Mouse (Mus musculus) hindbrain, embryonic 16.5 days (tissue): ENCODE measurements at regions not wholly inside any gene's neighbourhood (a gene's known extent, or its start where the extent isn't known, plus 50 kb on each side); places are given as distances from the start of the nearest gene placed in this dataset.
A peak's percentile ranks its signal among the peaks of the same experiment; 100 is the strongest.

ENCODE experiments used
- ATAC-seq: fragments of 200-750 bp; cut with Nextera tagmentation; 2 replicates; pipeline ENCODE4 v1.8.0; 2017; ENCODE audit warnings: moderate TSS enrichment, moderate library complexity
- H3K27ac ChIP-seq: fragments of 300-500 bp; sonication (generic); 2 replicates; pipeline ENCODE4 v1.5.1; 2014; ENCODE audit warnings: low read depth, mild to moderate bottlenecking, control low read depth, low read length, moderate library complexity
- H3K27me3 ChIP-seq: fragments of 300-500 bp; sonication (generic); replicated peaks from 2 replicates; pipeline ENCODE4 v1.6.1; 2014; ENCODE audit warnings: low read length; ENCODE audit not compliant: control insufficient read depth, insufficient read depth
- H3K36me3 ChIP-seq: fragments of 300-500 bp; sonication (generic); 2 replicates; pipeline ENCODE4 v1.6.1; 2014; ENCODE audit warnings: mild to moderate bottlenecking, low read length, moderate library complexity, mixed read lengths; ENCODE audit not compliant: control insufficient read depth, insufficient read depth
- H3K4me1 ChIP-seq: fragments of 300-500 bp; sonication (generic); 2 replicates; pipeline ENCODE4 v1.6.1; 2014; ENCODE audit warnings: low read depth, low read length; ENCODE audit not compliant: control insufficient read depth, insufficient read depth
- H3K4me2 ChIP-seq: fragments of 300-500 bp; sonication (generic); 2 replicates; pipeline ENCODE4 v1.6.1; 2014; ENCODE audit warnings: mild to moderate bottlenecking, low read length, control low read depth, moderate library complexity
- H3K4me3 ChIP-seq: fragments of 300-500 bp; sonication (generic); 2 replicates; pipeline ENCODE4 v1.5.1; 2014; ENCODE audit warnings: mild to moderate bottlenecking, low read length, control low read depth, moderate library complexity
- H3K9ac ChIP-seq: fragments of 300-500 bp; sonication (generic); 2 replicates; pipeline ENCODE4 v1.6.1; 2014; ENCODE audit warnings: low read depth, mild to moderate bottlenecking, control low read depth, low read length, moderate library complexity
- H3K9me3 ChIP-seq: fragments of 300-500 bp; sonication (generic); 2 replicates; pipeline ENCODE4 v1.6.1; 2014; ENCODE audit warnings: mild to moderate bottlenecking, low read length, moderate library complexity; ENCODE audit not compliant: control insufficient read depth
- WGBS: fragments of 180-500 bp; shearing (Covaris S2); extraction: QIAGEN DNeasy Blood & Tissue Kit; methylation state at CpG from one replicate; pipeline ENCODE4 v1.1.7; 2014; 5-methylcytosine and 5-hydroxymethylcytosine counted together

DNA sequence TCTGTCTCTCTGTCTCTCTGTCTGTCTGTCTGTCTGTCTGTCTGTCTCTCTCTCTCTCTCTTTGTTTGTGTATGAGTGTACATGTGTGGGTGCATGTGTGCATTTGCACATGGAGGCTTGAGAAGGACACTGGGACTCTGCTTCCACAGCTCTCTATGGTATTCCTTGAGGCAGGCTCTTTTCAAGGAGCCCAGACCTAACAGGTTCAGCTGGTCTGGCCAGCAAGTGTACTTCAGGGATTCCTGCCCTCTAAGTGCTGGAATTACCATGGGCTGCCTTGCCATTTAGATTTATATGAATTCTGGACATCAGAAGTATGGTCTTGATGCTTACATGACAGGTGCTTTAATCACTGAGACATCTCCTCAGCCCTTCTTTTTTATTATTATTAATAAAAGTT, 274.4 kb downstream of the Tmem38b start:
- Histone ChIP-seq H3K27ac (no peak overlapping the region), H3K4me1 (no peaks in the 10 kb centered on the region), H3K9me3 (no peaks in the 10 kb centered on the region), H3K4me3 (no peak overlapping the region), H3K36me3 (no peaks in the 10 kb centered on the region), H3K9ac (no peak overlapping the region), H3K27me3 (no peaks in the 10 kb centered on the region), H3K4me2 (no peak overlapping the region)
- ATAC-seq: no peak

DNA sequence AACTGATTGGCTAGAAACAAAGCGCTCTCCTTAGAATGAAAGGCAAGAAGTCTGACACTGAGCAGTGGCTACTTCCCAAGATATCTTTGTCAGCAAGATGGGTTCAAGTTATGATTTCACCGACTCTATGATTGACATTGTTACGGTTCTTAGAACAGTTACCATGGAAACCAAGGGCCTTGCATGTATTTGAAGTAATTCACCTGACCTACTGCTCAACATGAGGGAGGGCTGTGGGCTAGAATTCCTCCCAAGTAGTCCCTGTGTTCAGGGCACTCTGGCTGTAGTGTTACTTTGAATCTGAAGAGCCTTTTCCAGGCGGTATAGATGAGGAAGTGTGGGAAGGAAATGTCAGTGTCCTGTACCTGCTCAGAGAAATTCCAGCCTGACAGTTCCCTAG, 281.1 kb downstream of the Tmem38b start:
- Histone ChIP-seq H3K4me1 (no peaks in the 10 kb centered on the region), H3K27me3 (no peaks in the 10 kb centered on the region), H3K9me3 (no peaks in the 10 kb centered on the region), H3K9ac (no peak overlapping the region), H3K4me3 (no peak overlapping the region), H3K36me3 (no peaks in the 10 kb centered on the region), H3K27ac (no peak overlapping the region), H3K4me2 (no peak overlapping the region)
- ATAC-seq: 0 out of 2 replicates have a peak, but pooled peaks have one; percentile 17
- WGBS: 80% methylated on average over 4 of the region's 4 CpGs

DNA sequence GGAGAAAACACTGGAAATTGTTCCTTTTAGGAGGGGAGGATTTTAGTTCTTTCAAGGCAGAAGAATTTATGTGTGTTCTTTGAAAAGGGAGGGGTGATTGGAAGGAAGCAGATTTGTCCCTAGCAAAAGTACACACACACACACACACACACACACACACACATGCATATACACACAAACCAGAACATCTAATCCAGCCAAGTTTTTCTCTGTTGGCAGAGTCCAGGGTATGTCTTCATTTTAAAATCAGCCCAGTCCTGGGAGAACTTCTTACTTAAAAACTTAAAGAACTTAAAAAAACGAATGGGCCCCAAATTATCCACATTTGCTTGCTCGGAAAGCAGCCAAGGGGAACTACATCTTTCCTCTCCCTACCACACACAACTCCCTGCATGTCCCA, 290.5 kb downstream of the Tmem38b start:
- ATAC-seq: no peak
- WGBS: 83% methylated on average over 2 of the region's 2 CpGs
- no peak overlapping the region for H3K4me2 ChIP-seq
- no peak overlapping the region for H3K27ac ChIP-seq
- H3K9ac ChIP-seq: no peak overlapping the region
- no peaks in the 10 kb centered on the region for H3K36me3 ChIP-seq
- H3K9me3 ChIP-seq: no peaks in the 10 kb centered on the region
- H3K27me3 ChIP-seq: no peaks in the 10 kb centered on the region
- H3K4me3 ChIP-seq: no peak overlapping the region
- no peaks in the 10 kb centered on the region; the same call in 1 of the 2 replicates for H3K4me1 ChIP-seq

DNA sequence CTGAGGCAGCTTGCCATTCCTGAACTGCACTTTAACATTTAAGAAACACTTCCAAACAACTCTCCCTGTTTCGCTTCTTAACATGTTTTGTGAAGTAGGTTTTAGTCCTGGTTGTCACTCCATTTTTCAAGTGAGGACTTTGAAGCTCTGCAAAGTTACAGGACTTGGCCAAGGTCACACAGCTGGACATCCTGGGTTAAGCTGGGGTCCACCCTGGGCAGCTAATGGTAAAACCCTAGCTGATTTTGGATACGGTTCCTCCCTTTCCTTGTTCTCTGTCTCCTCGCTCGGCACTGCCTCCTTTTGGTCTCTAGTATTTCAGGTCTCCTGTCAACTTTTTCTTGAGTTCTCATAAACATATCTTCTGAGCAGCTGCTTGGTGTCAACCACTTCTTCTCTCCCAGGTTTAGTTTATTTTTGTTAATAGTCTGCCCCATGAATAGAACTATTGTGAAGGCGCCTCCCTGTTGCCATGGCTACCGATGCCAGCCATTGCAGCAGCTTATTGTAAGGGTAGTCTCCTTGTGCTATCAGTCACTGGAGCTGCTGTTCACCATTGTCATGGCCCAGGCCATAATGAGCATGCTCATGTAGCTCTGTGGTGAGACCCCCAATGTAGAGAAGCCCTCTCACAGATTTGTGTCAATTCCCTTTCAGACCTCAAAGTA, 292.5 kb downstream of the Tmem38b start:
- no peak overlapping the region for H3K9ac ChIP-seq
- 0 out of 2 replicates have a peak, but pooled peaks have one; percentile 42 for ATAC-seq
- H3K36me3 ChIP-seq: no peaks in the 10 kb centered on the region
- H3K4me1 ChIP-seq: no peaks in the 10 kb centered on the region; the same call in 1 of the 2 replicates
- H3K4me2 ChIP-seq: no peak overlapping the region
- WGBS: 40% methylated on average over 6 of the region's 6 CpGs
- no peaks in the 10 kb centered on the region for H3K27me3 ChIP-seq
- no peak overlapping the region for H3K27ac ChIP-seq
- no peaks in the 10 kb centered on the region for H3K9me3 ChIP-seq
- H3K4me3 ChIP-seq: no peak overlapping the region

DNA sequence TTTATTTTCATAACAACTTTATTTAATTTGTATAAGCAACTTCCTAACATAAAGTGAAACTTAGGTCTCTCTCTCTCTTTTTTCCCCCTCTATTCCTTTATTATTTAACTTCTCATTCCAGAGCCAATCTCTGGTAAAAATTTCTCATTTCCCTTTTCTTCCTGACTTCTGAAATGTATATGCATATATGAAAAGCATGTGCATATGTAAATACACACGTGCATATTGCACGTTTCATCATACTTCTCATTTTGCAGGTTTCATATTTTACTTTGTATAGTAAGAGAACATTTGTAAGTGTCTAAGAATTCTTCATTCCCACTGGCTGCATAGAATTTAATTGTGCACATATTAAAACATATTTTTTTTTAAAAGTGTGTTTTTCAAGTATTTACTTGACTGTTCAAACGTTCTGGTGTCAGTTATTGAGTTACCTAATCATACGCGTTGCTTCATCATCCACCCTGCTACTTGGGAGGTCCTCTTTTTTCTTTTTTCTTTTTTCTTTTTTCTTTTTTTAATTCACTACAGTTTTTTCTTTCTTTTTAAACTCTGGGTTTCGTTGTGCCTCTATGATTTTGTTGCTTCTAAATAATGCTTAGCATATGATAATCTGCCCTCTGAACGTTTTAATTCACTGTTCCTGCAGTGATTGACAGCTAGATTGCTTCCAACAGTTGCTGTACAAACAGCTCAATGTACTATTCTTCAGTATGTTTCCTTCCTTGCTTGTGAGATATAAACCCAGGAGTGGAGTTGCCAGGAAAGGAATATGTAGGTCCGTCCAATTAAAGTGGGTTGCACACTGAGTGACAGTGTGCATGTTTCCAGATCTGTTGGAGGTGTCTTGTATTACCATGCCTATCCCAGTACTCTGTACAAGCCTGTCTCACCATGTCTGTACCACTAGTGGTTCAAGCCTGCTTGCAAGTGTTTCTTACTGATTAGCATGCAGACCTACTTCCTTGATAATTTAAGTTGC, 303.2 kb downstream of the Tmem38b start:
- WGBS: 62% methylated on average over 8 of the region's 8 CpGs
- H3K36me3 ChIP-seq: no peaks in the 10 kb centered on the region
- no peaks in the 10 kb centered on the region for H3K9me3 ChIP-seq
- no peak overlapping the region for H3K9ac ChIP-seq
- no peaks in the 10 kb centered on the region for H3K27me3 ChIP-seq
- no peak overlapping the region for H3K4me3 ChIP-seq
- H3K27ac ChIP-seq: no peak overlapping the region
- no peaks in the 10 kb centered on the region for H3K4me1 ChIP-seq
- ATAC-seq: no peak
- no peak overlapping the region for H3K4me2 ChIP-seq

DNA sequence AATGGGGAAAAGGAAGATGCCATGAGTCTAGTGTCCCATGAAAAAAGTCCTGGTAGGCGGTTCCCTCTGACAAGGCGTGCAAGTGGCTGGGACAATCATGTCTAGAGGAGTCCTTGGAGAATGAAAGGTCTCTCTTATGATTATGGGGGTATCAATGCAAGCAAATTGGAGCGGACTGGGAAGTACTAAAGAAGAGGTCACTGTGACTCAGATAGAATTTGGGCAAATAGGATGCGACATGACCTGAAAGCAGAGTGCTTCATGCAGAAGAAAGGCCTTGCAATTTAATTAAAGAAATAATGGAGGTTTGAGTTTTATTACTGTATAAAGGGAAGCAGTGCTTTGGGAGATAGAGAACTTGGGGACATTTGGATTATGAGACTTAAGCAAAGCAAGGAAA, 330.3 kb downstream of the Tmem38b start:
- no peak overlapping the region for H3K4me3 ChIP-seq
- H3K9ac ChIP-seq: no peak overlapping the region
- no peak overlapping the region for H3K4me2 ChIP-seq
- no peaks in the 10 kb centered on the region for H3K36me3 ChIP-seq
- no peak overlapping the region for H3K27ac ChIP-seq
- no peak for ATAC-seq
- no peaks in the 10 kb centered on the region for H3K9me3 ChIP-seq
- H3K27me3 ChIP-seq: no peaks in the 10 kb centered on the region
- WGBS: 92% methylated on average over 4 of the region's 4 CpGs
- H3K4me1 ChIP-seq: no peaks in the 10 kb centered on the region

DNA sequence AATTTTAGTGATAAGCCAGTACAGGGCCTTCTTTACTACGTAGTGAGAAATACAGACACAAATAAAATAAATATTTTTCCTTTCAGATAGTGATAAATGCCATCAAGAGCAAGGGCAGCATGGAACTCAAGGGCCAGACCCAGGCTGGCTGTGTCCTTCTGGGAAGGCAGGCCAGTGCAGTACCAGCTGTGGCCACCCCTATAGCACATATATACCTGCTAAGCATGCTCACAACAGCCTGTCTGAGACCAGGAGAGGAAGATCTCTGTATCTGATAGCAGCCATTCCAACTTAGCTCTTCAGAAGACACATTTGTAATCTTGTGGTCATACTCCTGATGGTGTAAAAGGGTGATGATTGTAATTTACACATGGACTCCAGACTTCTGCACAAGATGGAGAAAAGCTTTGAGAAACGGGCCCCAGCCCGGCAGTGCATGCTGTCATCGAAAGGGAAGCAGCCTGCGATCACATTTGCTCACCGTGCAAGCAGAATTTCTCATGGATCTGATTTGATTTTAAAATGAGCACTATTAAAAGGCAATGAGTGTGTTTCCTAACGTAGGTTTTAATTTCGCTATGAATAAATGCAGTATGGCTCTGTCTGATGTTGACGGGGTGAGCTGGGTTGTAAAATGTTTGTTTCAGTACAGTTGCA, 335.6 kb downstream of the Tmem38b start:
- WGBS: 78% methylated on average over 9 of the region's 9 CpGs
- Histone ChIP-seq H3K4me2 (no peak overlapping the region), H3K36me3 (no peaks in the 10 kb centered on the region), H3K27me3 (no peaks in the 10 kb centered on the region), H3K4me3 (no peak overlapping the region), H3K9me3 (no peaks in the 10 kb centered on the region), H3K27ac (no peak overlapping the region), H3K9ac (no peak overlapping the region), H3K4me1 (no peaks in the 10 kb centered on the region)
- ATAC-seq: no peak; the same call in 1 of the 2 replicates

DNA sequence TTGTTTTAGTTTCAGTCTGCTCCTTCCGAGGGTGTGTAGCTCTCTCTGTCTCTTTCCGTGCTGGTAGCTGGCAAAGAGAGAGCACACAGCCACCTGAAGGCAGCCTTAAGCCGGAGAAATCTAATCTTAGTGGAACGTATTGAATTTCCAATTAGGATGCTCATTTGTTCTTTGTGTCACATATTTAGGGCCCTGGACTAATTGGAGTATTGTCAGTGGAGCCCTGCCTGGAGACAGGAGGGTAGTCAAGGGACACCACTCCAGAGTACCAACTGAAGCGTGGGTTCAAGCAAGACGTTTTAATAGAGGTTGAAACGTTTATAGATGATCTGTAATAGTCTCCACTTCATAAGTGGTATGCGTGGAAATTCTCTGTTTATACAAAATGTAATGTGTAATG, 336.5 kb downstream of the Tmem38b start:
- no peaks in the 10 kb centered on the region for H3K27me3 ChIP-seq
- ATAC-seq: 0 out of 2 replicates have a peak, but pooled peaks have one; percentile 30
- no peak overlapping the region; the same call in 1 of the 2 replicates for H3K9ac ChIP-seq
- H3K36me3 ChIP-seq: no peaks in the 10 kb centered on the region
- H3K4me1 ChIP-seq: no peaks in the 10 kb centered on the region
- H3K4me3 ChIP-seq: no peak overlapping the region
- no peak overlapping the region for H3K27ac ChIP-seq
- no peak overlapping the region for H3K4me2 ChIP-seq
- H3K9me3 ChIP-seq: no peaks in the 10 kb centered on the region
- 47% methylated on average over 8 of the region's 8 CpGs for WGBS
